Mouse (Mus musculus) hindbrain, embryonic 14.5 days (tissue): ENCODE results near the gene Ptprg. TPM values are rescaled to one million over a fixed set of nuclear protein-coding genes. Genes with fewer than 3 reads are reported as not detected.

Source experiments
- ATAC-seq: fragments of 200-750 bp; cut with Nextera tagmentation; 2 replicates; pipeline ENCODE4 v1.8.0; 2017; ENCODE audit warnings: moderate number of reproducible peaks, mild to moderate bottlenecking, moderate TSS enrichment, moderate library complexity; ENCODE audit not compliant: low FRiP score
- DNase-seq: peaks from one replicate; pipeline ENCODE4 v3.0.0-alpha.2; 2015; ENCODE audit warnings: low spot score
- H3K27ac ChIP-seq: fragments of 300-500 bp; sonication (generic); 2 replicates; pipeline ENCODE4 v1.5.1; 2014; ENCODE audit warnings: mild to moderate bottlenecking, moderate library complexity
- H3K27me3 ChIP-seq: fragments of 300-500 bp; sonication (generic); 2 replicates; pipeline ENCODE4 v1.6.1; 2014; ENCODE audit warnings: mild to moderate bottlenecking, low read length, mixed read lengths; ENCODE audit not compliant: control insufficient read depth, insufficient read depth
- H3K36me3 ChIP-seq: fragments of 300-500 bp; sonication (generic); replicated peaks from 2 replicates; pipeline ENCODE4 v1.6.1; 2014; ENCODE audit not compliant: control insufficient read depth, insufficient read depth
- H3K4me1 ChIP-seq: fragments of 300-500 bp; sonication (generic); replicated peaks from 2 replicates; pipeline ENCODE4 v1.6.1; 2014; ENCODE audit warnings: antibody characterized with exemption, low read length, mixed read lengths; ENCODE audit not compliant: control insufficient read depth, insufficient read depth
- H3K4me2 ChIP-seq: fragments of 300-500 bp; sonication (generic); replicated peaks from 2 replicates; pipeline ENCODE4 v1.6.1; 2014; ENCODE audit warnings: mild to moderate bottlenecking, moderate library complexity
- H3K4me3 ChIP-seq: fragments of 300-500 bp; sonication (generic); replicated peaks from 2 replicates; pipeline ENCODE4 v1.5.1; 2014; ENCODE audit warnings: mild to moderate bottlenecking, low read length
- H3K9ac ChIP-seq: fragments of 300-500 bp; sonication (generic); 2 replicates; pipeline ENCODE4 v1.6.1; 2014
- H3K9me3 ChIP-seq: fragments of 300-500 bp; sonication (generic); 2 replicates; pipeline ENCODE4 v1.6.1; 2016; ENCODE audit warnings: low read length; ENCODE audit not compliant: control insufficient read depth
- WGBS: fragments of 180-500 bp; shearing (Covaris S2); extraction: QIAGEN DNeasy Blood & Tissue Kit; methylation state at CpG from one replicate; pipeline ENCODE4 v1.1.7; 2014; 5-methylcytosine and 5-hydroxymethylcytosine counted together
- polyA plus RNA-seq: library from polyadenylated mRNA; unstranded; fragments of >200 nt; fragmentation: Nextera tagmentation; extraction: Ambion mirVana; gene quantifications from 2 replicates; pipeline ENCODE4 v1.2.1, GENCODE M21; 2014

The Ptprg gene
- polyA plus RNA-seq, 1 experiment from 2014 or later: 49.0 TPM

- no peak overlapping the region for H3K9ac ChIP-seq
- H3K9me3 ChIP-seq: no peaks in the 10 kb centered on the region
- no peaks in the 10 kb centered on the region for H3K27me3 ChIP-seq
- no peaks in the 10 kb centered on the region for H3K36me3 ChIP-seq
- 72% methylated on average over 3 of the region's 3 CpGs for WGBS
- ATAC-seq: no peak
- H3K27ac ChIP-seq: no peak overlapping the region
- no peak for DNase-seq
- H3K4me1 ChIP-seq: peaks cover 3% of the 10 kb centered on the region; the same call in 1 of the 2 replicates
- H3K4me3 ChIP-seq: no peak overlapping the region
- no peak overlapping the region for H3K4me2 ChIP-seq
Measured at GRCm38 (mm10) chr14:11852896-11853295, 299.6 kb downstream of the Ptprg start.

- H3K27ac ChIP-seq: no peak overlapping the region
- DNase-seq (no peak), ATAC-seq (no peak)
- no peaks in the 10 kb centered on the region for H3K27me3 ChIP-seq
- no peak overlapping the region for H3K4me2 ChIP-seq
- no peak overlapping the region for H3K9ac ChIP-seq
- H3K9me3 ChIP-seq: no peaks in the 10 kb centered on the region
- no peaks in the 10 kb centered on the region for H3K36me3 ChIP-seq
- H3K4me3 ChIP-seq: no peak overlapping the region
- H3K4me1 ChIP-seq: peaks cover 7% of the 10 kb centered on the region; the same call in 1 of the 2 replicates
Measured at GRCm38 (mm10) chr14:11855499-11855898, 302.2 kb downstream of the Ptprg start.

- Histone ChIP-seq H3K9ac (no peak overlapping the region), H3K4me3 (no peak overlapping the region), H3K4me1 (peaks cover 7% of the 10 kb centered on the region; the same call in 1 of the 2 replicates), H3K4me2 (no peak overlapping the region), H3K9me3 (no peaks in the 10 kb centered on the region), H3K27ac (no peak overlapping the region), H3K27me3 (no peaks in the 10 kb centered on the region), H3K36me3 (no peaks in the 10 kb centered on the region)
- no peak for DNase-seq
- 69% methylated on average over 3 of the region's 3 CpGs for WGBS
- no peak for ATAC-seq
Measured at GRCm38 (mm10) chr14:11857928-11858481, 304.7 kb downstream of the Ptprg start.

GRCm38 (mm10) chr14:11863286-11863685, 310.0 kb downstream of the Ptprg start:
- Histone ChIP-seq H3K27ac (no peak overlapping the region), H3K4me3 (no peak overlapping the region), H3K9me3 (no peaks in the 10 kb centered on the region), H3K9ac (no peak overlapping the region), H3K36me3 (no peaks in the 10 kb centered on the region), H3K4me1 (no peaks in the 10 kb centered on the region; the same call in 1 of the 2 replicates), H3K4me2 (no peak overlapping the region), H3K27me3 (no peaks in the 10 kb centered on the region)
- ATAC-seq (no peak), DNase-seq (no peak)
- 89% methylated on average over 3 of the region's 3 CpGs for WGBS

- Histone ChIP-seq H3K27ac (no peak overlapping the region), H3K9ac (no peak overlapping the region), H3K4me1 (no peaks in the 10 kb centered on the region; the same call in 1 of the 2 replicates), H3K27me3 (no peaks in the 10 kb centered on the region), H3K9me3 (no peaks in the 10 kb centered on the region), H3K36me3 (no peaks in the 10 kb centered on the region), H3K4me3 (no peak overlapping the region), H3K4me2 (no peak overlapping the region)
- ATAC-seq (no peak), DNase-seq (no peak)
- 48% methylated on average over 3 of the region's 3 CpGs for whole genome bisulfite sequencing
Measured at GRCm38 (mm10) chr14:11864840-11865239, 311.5 kb downstream of the Ptprg start.

- Histone ChIP-seq H3K9ac (no peak overlapping the region), H3K27ac (no peak overlapping the region), H3K4me2 (no peak overlapping the region), H3K4me3 (no peak overlapping the region), H3K4me1 (no peaks in the 10 kb centered on the region; the same call in 1 of the 2 replicates), H3K27me3 (no peaks in the 10 kb centered on the region), H3K36me3 (no peaks in the 10 kb centered on the region), H3K9me3 (no peaks in the 10 kb centered on the region)
- 41% methylated on average over 5 of the region's 5 CpGs for WGBS
- DNase-seq: no peak
- ATAC-seq: no peak
Measured at GRCm38 (mm10) chr14:11865332-11865731, 312.0 kb downstream of the Ptprg start.

GRCm38 (mm10) chr14:11865872-11866271, 312.5 kb downstream of the Ptprg start:
- H3K36me3 ChIP-seq: no peaks in the 10 kb centered on the region
- no peak overlapping the region for H3K27ac ChIP-seq
- H3K27me3 ChIP-seq: no peaks in the 10 kb centered on the region
- H3K9me3 ChIP-seq: no peaks in the 10 kb centered on the region
- H3K4me2 ChIP-seq: no peak overlapping the region
- H3K4me1 ChIP-seq: no peaks in the 10 kb centered on the region; the same call in 1 of the 2 replicates
- DNase-seq (no peak), ATAC-seq (no peak)
- WGBS: 89% methylated on average over 6 of the region's 6 CpGs
- no peak overlapping the region for H3K4me3 ChIP-seq
- H3K9ac ChIP-seq: no peak overlapping the region

- Histone ChIP-seq H3K36me3 (no peaks in the 10 kb centered on the region), H3K27ac (no peak overlapping the region), H3K9ac (no peak overlapping the region), H3K4me2 (no peak overlapping the region), H3K9me3 (no peaks in the 10 kb centered on the region), H3K4me1 (no peaks in the 10 kb centered on the region; the same call in 1 of the 2 replicates), H3K4me3 (no peak overlapping the region), H3K27me3 (no peaks in the 10 kb centered on the region)
- ATAC-seq: no peak
- DNase-seq: no peak
- 87% methylated on average over 7 of the region's 7 CpGs for WGBS
Measured at GRCm38 (mm10) chr14:11866416-11866815, 313.1 kb downstream of the Ptprg start.

GRCm38 (mm10) chr14:11868636-11869035, 315.3 kb downstream of the Ptprg start:
- H3K27me3 ChIP-seq: no peaks in the 10 kb centered on the region
- DNase-seq (no peak), ATAC-seq (no peak)
- H3K27ac ChIP-seq: no peak overlapping the region
- H3K36me3 ChIP-seq: no peaks in the 10 kb centered on the region
- no peak overlapping the region for H3K4me2 ChIP-seq
- H3K9ac ChIP-seq: no peak overlapping the region
- no peak overlapping the region for H3K4me3 ChIP-seq
- 76% methylated on average over 6 of the region's 6 CpGs for WGBS
- peaks cover 9% of the 10 kb centered on the region; the same call in 1 of the 2 replicates for H3K4me1 ChIP-seq
- H3K9me3 ChIP-seq: no peaks in the 10 kb centered on the region
